Mouse (Mus musculus): Measurements from ENCODE around the gene Setx. TPM values are rescaled to one million over a fixed set of nuclear protein-coding genes. Genes with fewer than 3 reads are reported as not detected.
"Not testable (repeated sequence)": the region's sequence is repeated elsewhere in the genome, so short reads cannot be mapped to it uniquely, and the experiment has no call there.

The Setx gene
- 12.0 and 12.1 TPM in 2 replicates for polyA plus RNA-seq (2016; fragmentation: Nextera tagmentation; extraction: Ambion mirVana)

DNA sequence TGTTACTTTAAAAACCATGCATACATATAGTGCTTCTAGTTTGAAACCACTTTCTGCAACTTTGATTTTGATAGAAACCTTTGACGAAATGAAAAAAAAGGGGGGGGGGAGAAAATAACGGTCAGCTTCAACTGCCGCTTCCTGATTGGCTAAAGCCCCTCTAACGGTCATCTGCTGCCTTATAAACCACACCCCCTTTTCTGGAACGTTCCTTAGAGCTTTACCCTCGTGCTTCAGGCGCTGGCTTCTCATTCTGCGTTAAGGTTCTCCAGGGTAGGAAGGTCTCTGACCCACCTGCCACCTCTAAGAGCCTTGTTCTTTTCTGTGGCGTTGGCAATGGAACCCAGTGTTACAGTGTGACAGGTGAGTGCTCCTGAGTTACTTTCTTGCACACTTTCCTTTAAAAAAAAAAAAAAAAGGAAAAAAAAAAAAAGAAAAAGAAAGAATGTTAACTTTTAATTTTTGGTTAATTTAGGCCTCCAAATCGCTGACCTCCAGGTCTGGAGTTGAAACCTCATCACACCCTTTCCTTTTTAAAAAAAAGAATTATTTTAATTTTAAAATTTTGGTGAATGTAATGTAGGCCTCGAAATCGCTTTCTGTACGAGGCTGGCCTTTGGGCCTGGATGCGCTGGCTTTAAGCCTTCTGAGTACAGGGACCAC lies at the start of gene Setx:
Setx (plus strand) TSS at position 275 of the 663 bp plus-strand sequence.
- H3K4me3 ChIP-seq, result peak within 1 kb of the TSS; percentile 71
- no peak for ATAC-seq (ENCODE audit: insufficient number of reproducible peaks, low FRiP score)
- peak within 1 kb of the TSS; percentile 83 for H3K9ac ChIP-seq
- 65% methylated on average over 14 of the region's 14 CpGs for WGBS
- peak within 1 kb of the TSS; percentile 89 for H3K27ac ChIP-seq (ENCODE audit: poor library complexity, severe bottlenecking)
- H3K9me3 ChIP-seq (replicated peaks), result no peaks in the 10 kb centered on the region
- peaks cover 22% of the 10 kb centered on the region for H3K36me3 ChIP-seq
- H3K4me1 ChIP-seq (replicated peaks), result peaks cover 15% of the 10 kb centered on the region
- peak within 1 kb of the TSS; percentile 81 for H3K4me2 ChIP-seq
- H3K27me3 ChIP-seq (replicated peaks), result no peaks in the 10 kb centered on the region

DNA sequence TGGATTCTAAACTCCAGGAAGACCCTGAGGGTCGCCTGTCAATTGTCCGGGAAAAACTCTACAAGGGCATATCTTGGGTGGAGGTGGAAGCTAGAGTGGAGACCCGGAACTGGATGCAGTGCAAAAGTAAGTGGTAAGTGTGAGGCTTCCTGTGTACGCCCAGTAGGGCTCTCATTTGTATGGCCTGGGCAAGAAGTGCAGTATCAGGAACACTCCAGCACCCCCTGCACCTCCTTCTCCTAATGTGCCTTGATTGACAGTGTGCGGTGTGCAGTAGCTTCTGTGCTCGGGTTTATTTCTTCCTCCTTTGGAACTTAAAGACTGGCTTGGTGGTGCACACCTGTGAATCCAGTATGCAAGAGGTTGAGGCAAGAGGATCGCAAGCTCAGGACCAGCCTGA lies 49.3 kb upstream of the Setx start:
- no peaks in the 10 kb centered on the region for H3K9me3 ChIP-seq (replicated peaks)
- no peak for ATAC-seq (ENCODE audit: insufficient number of reproducible peaks, low FRiP score)
- peaks cover 8% of the 10 kb centered on the region; the same call in 1 of the 2 replicates for H3K4me1 ChIP-seq (replicated peaks)
- H3K36me3 ChIP-seq, result peaks cover 84% of the 10 kb centered on the region
- H3K27me3 ChIP-seq (replicated peaks), result no peaks in the 10 kb centered on the region
- H3K4me2 ChIP-seq, result no peak overlapping the region
- WGBS, result 82% methylated on average over 7 of the region's 7 CpGs
- no peak overlapping the region for H3K9ac ChIP-seq
- peak overlapping the region; percentile 56; the same call in 1 of the 2 replicates for H3K27ac ChIP-seq (ENCODE audit: poor library complexity, severe bottlenecking)
- no peak overlapping the region for H3K4me3 ChIP-seq

DNA sequence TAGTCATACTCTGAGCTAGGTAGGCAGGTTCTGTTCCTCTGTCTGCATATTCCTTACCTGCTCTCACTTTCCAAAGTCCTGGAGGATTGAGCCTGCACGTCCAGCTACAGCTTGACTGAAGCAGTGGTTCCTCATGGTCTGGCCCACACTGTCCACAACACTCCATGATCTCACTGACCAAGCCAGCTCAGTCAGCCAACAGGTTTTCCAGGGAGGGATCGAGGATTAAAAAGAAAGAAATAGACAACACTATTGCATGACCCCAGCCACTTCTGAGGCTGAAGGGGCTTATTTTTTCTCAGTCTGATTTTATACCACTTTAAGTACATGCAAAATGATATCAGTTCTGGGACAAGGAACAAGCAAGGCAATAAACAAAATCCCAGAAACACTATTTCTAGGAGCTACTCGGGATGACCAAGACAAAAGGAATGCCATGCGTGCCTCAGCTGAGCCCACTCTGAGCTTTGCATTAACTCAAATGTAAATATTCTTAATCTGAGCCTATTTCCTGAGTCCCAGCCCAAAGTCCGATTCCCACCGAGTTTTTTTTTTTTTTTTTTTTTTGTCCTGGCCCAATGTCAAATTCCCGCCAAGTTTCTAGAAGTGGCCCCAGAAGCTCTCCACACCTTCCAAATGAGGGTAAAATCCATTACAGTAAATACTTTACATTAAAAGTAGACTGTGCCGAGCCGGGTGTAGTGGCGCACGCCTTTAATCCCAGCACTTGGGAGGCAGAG lies 48.5 kb upstream of the Setx start:
- WGBS, result 73% methylated on average over 11 of the region's 11 CpGs
- no peak overlapping the region for H3K4me2 ChIP-seq
- H3K27ac ChIP-seq (ENCODE audit: poor library complexity, severe bottlenecking), result peak overlapping the region; percentile 56
- no peak; the same call in 1 of the 2 replicates for ATAC-seq (ENCODE audit: insufficient number of reproducible peaks, low FRiP score)
- no peaks in the 10 kb centered on the region for H3K9me3 ChIP-seq (replicated peaks)
- H3K36me3 ChIP-seq, result peaks cover 85% of the 10 kb centered on the region
- no peak overlapping the region for H3K9ac ChIP-seq
- H3K4me3 ChIP-seq, result no peak overlapping the region
- peaks cover 8% of the 10 kb centered on the region; the same call in 1 of the 2 replicates for H3K4me1 ChIP-seq (replicated peaks)
- no peaks in the 10 kb centered on the region for H3K27me3 ChIP-seq (replicated peaks)

DNA sequence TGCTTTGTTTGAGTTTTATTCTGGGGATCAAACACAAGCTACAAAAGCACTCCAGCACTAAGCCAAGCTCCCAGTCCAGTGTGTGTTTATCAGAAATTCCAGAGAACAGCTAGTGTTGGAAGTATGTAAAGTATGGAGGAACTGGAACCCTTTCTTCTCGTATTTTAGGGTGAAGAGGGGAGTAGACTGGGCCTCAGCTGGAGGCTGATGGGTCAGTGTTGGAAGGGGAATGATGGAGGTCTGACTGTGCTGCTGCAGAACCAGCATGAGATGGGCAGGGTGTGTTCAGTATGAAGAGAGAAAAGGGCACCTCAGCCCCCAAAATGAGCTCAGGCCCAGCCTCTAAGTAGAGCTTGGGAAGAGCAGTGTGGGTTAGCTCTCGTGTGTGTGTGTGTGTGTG lies 47.8 kb upstream of the Setx start:
- Histone ChIP-seq H3K4me1 (replicated peaks) (peaks cover 8% of the 10 kb centered on the region; the same call in 1 of the 2 replicates), H3K4me3 (no peak overlapping the region), H3K27me3 (replicated peaks) (no peaks in the 10 kb centered on the region), H3K9ac (no peak overlapping the region), H3K4me2 (no peak overlapping the region), H3K36me3 (peaks cover 85% of the 10 kb centered on the region), H3K9me3 (replicated peaks) (no peaks in the 10 kb centered on the region), H3K27ac (ENCODE audit: poor library complexity, severe bottlenecking) (no peak overlapping the region)
- no peak for ATAC-seq (ENCODE audit: insufficient number of reproducible peaks, low FRiP score)
- 76% methylated on average over 2 of the region's 2 CpGs for WGBS

DNA sequence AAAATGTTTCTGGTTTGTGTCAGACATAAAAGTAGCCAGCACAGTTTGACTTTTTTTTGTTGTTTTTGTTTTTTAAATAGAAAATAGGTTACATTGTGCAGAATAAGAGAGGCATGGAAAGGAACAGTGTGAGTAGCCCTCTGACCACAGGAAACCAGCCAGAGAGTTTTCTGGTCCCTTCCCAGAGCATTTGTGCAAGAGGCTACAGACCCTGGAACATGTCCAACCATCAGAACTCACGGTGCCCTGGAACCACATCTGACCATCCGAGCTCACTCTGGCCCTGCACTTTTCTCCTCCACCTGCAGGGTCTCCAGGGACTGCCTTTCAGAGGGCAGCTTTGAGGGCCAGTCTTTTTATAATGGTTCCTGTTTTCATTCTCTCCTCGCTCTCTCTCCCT lies 42.0 kb upstream of the Setx start:
- Histone ChIP-seq H3K27me3 (replicated peaks) (no peaks in the 10 kb centered on the region), H3K9me3 (replicated peaks) (no peaks in the 10 kb centered on the region), H3K36me3 (peaks cover 86% of the 10 kb centered on the region), H3K4me3 (no peak overlapping the region), H3K9ac (no peak overlapping the region), H3K27ac (ENCODE audit: poor library complexity, severe bottlenecking) (no peak overlapping the region), H3K4me2 (no peak overlapping the region), H3K4me1 (replicated peaks) (no peaks in the 10 kb centered on the region)
- ATAC-seq (ENCODE audit: insufficient number of reproducible peaks, low FRiP score), result no peak
- WGBS, result 63% methylated on average over 3 of the region's 3 CpGs

DNA sequence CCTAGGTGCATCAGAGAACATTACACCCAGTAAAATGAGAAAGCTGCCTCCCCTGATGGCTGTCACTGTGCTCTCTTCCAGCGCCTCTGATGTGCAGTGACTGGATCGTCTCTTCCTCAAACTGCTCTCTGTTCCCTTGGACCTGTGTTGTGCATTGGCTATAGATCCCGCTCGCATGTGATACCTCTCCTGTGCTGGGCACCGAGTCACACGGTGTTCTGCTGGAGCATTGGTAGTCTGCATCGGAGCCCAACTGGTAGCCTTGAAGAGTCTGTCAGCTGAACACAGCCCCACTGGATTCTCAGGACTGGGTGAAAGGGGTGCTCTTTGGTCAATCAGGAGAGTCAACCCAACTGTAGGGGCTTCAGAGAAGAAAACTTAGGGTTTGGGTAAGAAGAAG lies 38.0 kb upstream of the Setx start:
- Histone ChIP-seq H3K4me2 (no peak overlapping the region), H3K9me3 (replicated peaks) (no peaks in the 10 kb centered on the region), H3K9ac (no peak overlapping the region), H3K36me3 (peaks cover 63% of the 10 kb centered on the region), H3K27me3 (replicated peaks) (no peaks in the 10 kb centered on the region), H3K27ac (ENCODE audit: poor library complexity, severe bottlenecking) (no peak overlapping the region), H3K4me1 (replicated peaks) (no peaks in the 10 kb centered on the region), H3K4me3 (no peak overlapping the region)
- WGBS, result 94% methylated on average over 7 of the region's 7 CpGs
- ATAC-seq (ENCODE audit: insufficient number of reproducible peaks, low FRiP score), result no peak

DNA sequence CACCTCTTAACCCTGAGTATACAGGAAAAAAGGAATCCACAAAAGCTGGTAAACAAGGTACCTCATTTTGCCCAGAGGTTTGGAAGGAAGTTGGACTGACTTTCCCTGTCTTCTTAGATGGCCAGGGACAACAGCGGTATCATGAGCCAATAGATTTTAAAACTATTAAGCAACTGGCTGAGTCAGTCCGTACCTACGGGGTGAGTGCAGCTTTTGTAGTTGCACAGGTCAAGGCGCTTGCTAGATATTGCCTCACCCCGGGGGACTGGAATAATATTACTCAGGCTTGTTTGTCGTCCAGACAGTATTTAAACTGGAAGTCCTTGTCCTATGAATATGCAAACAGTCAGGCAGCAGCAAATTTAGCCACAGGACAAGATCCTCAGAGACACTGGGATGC lies 34.7 kb upstream of the Setx start:
- H3K36me3 ChIP-seq, result peaks cover 34% of the 10 kb centered on the region
- not testable (repeated sequence) for H3K4me2 ChIP-seq; H3K27me3 ChIP-seq (replicated peaks); H3K27ac ChIP-seq (ENCODE audit: poor library complexity, severe bottlenecking); H3K4me3 ChIP-seq; ATAC-seq (ENCODE audit: insufficient number of reproducible peaks, low FRiP score); H3K9ac ChIP-seq; H3K9me3 ChIP-seq (replicated peaks); H3K4me1 ChIP-seq (replicated peaks)
- WGBS, result 86% methylated on average over 6 of the region's 6 CpGs

DNA sequence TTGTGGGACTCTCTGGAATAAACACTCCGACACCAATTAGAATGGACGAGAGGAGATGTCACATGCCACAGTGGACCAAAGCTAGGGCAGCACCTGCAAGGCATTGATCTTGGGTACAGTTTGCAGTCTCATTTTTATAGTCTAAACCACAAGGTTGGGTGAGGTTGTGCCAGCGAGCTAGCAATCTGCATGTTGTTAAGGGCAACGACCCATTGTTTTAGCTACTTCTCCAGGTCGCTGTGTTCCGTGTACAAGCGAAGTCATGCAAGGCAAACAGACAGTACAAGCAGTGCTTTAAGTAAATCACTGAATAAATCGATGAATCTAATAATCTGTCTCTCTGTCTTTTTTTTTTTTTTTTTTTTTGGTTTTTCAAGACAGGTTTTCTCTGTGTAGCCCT lies 28.3 kb upstream of the Setx start:
- Histone ChIP-seq H3K4me3 (no peak overlapping the region), H3K4me2 (no peak overlapping the region), H3K36me3 (no peaks in the 10 kb centered on the region), H3K9me3 (replicated peaks) (no peaks in the 10 kb centered on the region), H3K9ac (no peak overlapping the region), H3K27ac (ENCODE audit: poor library complexity, severe bottlenecking) (no peak overlapping the region), H3K27me3 (replicated peaks) (no peaks in the 10 kb centered on the region), H3K4me1 (replicated peaks) (no peaks in the 10 kb centered on the region)
- WGBS, result 86% methylated on average over 8 of the region's 8 CpGs
- no peak for ATAC-seq (ENCODE audit: insufficient number of reproducible peaks, low FRiP score)

DNA sequence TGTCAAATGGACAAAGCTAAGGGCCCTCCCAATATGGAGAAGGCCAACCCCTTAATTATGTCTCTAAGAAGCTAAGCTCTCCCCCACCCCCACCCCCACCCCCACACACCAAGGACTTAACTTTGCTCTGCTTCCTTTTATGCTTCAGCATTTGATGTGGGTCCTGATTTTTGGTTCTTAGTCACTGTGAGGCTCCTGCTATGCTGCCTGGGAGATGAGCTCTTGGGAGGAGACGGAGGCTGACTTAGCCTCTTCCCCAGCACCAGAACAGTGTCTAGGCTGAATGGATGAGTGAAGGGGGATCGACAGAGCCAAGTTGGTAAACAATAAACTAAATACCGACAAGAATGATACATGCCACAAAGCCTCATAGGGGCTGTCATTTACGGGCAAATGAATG lies 27.2 kb upstream of the Setx start:
- H3K27ac ChIP-seq (ENCODE audit: poor library complexity, severe bottlenecking), result no peak overlapping the region
- no peaks in the 10 kb centered on the region for H3K4me1 ChIP-seq (replicated peaks)
- no peak for ATAC-seq (ENCODE audit: insufficient number of reproducible peaks, low FRiP score)
- H3K9ac ChIP-seq, result no peak overlapping the region
- WGBS, result 63% methylated on average over 4 of the region's 4 CpGs
- no peak overlapping the region for H3K4me3 ChIP-seq
- no peaks in the 10 kb centered on the region for H3K36me3 ChIP-seq
- no peak overlapping the region for H3K4me2 ChIP-seq
- no peaks in the 10 kb centered on the region for H3K27me3 ChIP-seq (replicated peaks)
- H3K9me3 ChIP-seq (replicated peaks), result no peaks in the 10 kb centered on the region

DNA sequence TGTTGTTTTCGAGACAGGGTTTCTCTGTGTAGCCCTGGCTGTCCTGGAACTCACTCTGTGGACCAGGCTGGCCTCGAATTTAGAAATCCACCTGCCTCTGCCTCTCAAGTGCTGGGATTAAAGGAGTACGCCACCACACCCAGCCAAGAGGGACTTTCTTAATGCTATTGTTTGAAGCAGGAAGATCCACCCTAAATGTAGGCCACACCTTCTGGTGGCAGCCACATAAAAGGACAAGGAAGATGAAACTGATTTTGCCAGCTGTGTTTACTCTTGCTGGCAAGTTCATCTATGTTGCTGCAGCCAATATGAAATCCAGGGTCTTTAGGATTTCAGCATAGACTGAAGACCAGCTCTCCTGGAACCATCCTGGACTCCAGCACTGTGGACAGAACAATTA lies 26.5 kb upstream of the Setx start:
- 86% methylated on average over 3 of the region's 3 CpGs for WGBS
- no peak overlapping the region for H3K9ac ChIP-seq
- H3K4me1 ChIP-seq (replicated peaks), result no peaks in the 10 kb centered on the region
- H3K4me2 ChIP-seq, result no peak overlapping the region
- H3K4me3 ChIP-seq, result no peak overlapping the region
- ATAC-seq (ENCODE audit: insufficient number of reproducible peaks, low FRiP score), result no peak
- no peaks in the 10 kb centered on the region for H3K27me3 ChIP-seq (replicated peaks)
- H3K9me3 ChIP-seq (replicated peaks), result no peaks in the 10 kb centered on the region
- no peaks in the 10 kb centered on the region for H3K36me3 ChIP-seq
- H3K27ac ChIP-seq (ENCODE audit: poor library complexity, severe bottlenecking), result no peak overlapping the region

DNA sequence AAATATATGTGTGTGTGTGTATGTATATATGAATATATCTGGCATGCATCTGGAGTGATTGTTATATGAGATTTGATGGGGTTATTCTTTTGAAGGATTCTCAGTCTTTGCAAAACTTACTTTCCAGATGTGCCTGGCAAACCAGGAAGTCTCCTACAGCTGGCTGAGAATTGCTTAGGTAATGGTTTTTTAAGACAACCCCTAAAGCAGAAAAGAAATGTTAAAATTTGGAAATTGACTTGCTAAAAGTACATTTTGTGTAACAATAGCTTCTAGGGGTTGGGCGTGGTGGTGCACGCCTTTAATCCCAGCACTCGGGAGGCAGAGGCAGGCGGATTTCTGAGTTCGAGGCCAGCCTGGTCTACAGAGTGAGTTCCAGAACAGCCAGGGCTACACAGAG lies 26.0 kb upstream of the Setx start:
- not testable (repeated sequence) for H3K4me3 ChIP-seq; H3K4me1 ChIP-seq (replicated peaks); H3K4me2 ChIP-seq; H3K9me3 ChIP-seq (replicated peaks); H3K9ac ChIP-seq; H3K36me3 ChIP-seq; H3K27me3 ChIP-seq (replicated peaks); ATAC-seq (ENCODE audit: insufficient number of reproducible peaks, low FRiP score); H3K27ac ChIP-seq (ENCODE audit: poor library complexity, severe bottlenecking)
- WGBS, result 93% methylated on average over 5 of the region's 5 CpGs

All from heart, embryonic 12.5 days (tissue).